Mouse (Mus musculus): ENCODE data around the gene Spata2l.
"Not testable (repeated sequence)": the region's sequence is repeated elsewhere in the genome, so short reads cannot be mapped to it uniquely, and the experiment has no call there.

The Spata2l gene

GRCm38 (mm10) chr8:123202288-123202687 is 33.7 kb downstream of the Spata2l start:
- peak; percentile 81 for DNase-seq (ENCODE audit: low read depth, low spot score)

- no peak for DNase-seq (ENCODE audit: low read depth, low spot score)
Observed at GRCm38 (mm10) chr8:123199864-123200263, 36.2 kb downstream of the Spata2l start.

- not testable (repeated sequence) for DNase-seq (ENCODE audit: low read depth, low spot score)
Observed at GRCm38 (mm10) chr8:123197016-123197415, 39.0 kb downstream of the Spata2l start.

- no peak for DNase-seq (ENCODE audit: low read depth, low spot score)
Observed at GRCm38 (mm10) chr8:123193771-123194170, 42.3 kb downstream of the Spata2l start.

GRCm38 (mm10) chr8:123191908-123192307 is 44.1 kb downstream of the Spata2l start:
- no peak for DNase-seq (ENCODE audit: low read depth, low spot score)

GRCm38 (mm10) chr8:123190678-123191077 is 45.4 kb downstream of the Spata2l start:
- peak; percentile 75 for DNase-seq (ENCODE audit: low read depth, low spot score)

- no peak for DNase-seq (ENCODE audit: low read depth, low spot score)
Observed at GRCm38 (mm10) chr8:123188841-123189240, 47.2 kb downstream of the Spata2l start.

- no peak for DNase-seq (ENCODE audit: low read depth, low spot score)
Observed at GRCm38 (mm10) chr8:123188006-123188405, 48.0 kb downstream of the Spata2l start.

GRCm38 (mm10) chr8:123185566-123186409 is 50.2 kb downstream of the Spata2l start, which contains the start of gene Dpep1:
Gene Dpep1, plus strand, starts transcription at chr8:123186242.
- DNase-seq (ENCODE audit: low read depth, low spot score): no peak

- no peak for DNase-seq (ENCODE audit: low read depth, low spot score)
Observed at GRCm38 (mm10) chr8:123181391-123181790, 54.6 kb downstream of the Spata2l start.

All from CD4-positive, CD25-positive, alpha-beta regulatory T cell, adult 2 months (primary cell).